Mouse (Mus musculus): ENCODE results near the gene Efna4.

Gene Efna4

GRCm38 (mm10) chr3:89361675-89362074, 23.8 kb upstream of the Efna4 start, which contains the start of gene Dcst2:
Dcst2 (plus strand) TSS chr3:89361975.
- DNase-seq (ENCODE audit: low spot score): no peak

- DNase-seq (ENCODE audit: low spot score): no peak
Measured at GRCm38 (mm10) chr3:89360237-89360636, 22.4 kb upstream of the Efna4 start.

- no peak for DNase-seq (ENCODE audit: low spot score)
Measured at GRCm38 (mm10) chr3:89359630-89360029, 21.8 kb upstream of the Efna4 start.

GRCm38 (mm10) chr3:89356029-89356428, 18.2 kb upstream of the Efna4 start:
- no peak for DNase-seq (ENCODE audit: low spot score)

GRCm38 (mm10) chr3:89355512-89355902, 17.7 kb upstream of the Efna4 start:
- DNase-seq (ENCODE audit: low spot score): no peak

- DNase-seq (ENCODE audit: low spot score): peak; percentile 88
Measured at GRCm38 (mm10) chr3:89354816-89355511, 17.1 kb upstream of the Efna4 start.

GRCm38 (mm10) chr3:89351271-89351670, 13.4 kb upstream of the Efna4 start:
- DNase-seq (ENCODE audit: low spot score): no peak

- DNase-seq (ENCODE audit: low spot score): peak; percentile 93
Measured at GRCm38 (mm10) chr3:89349869-89350501, 12.2 kb upstream of the Efna4 start, which contains the start of gene Adam15. Adam15 (minus strand) TSS chr3:89349996.

GRCm38 (mm10) chr3:89348911-89349868, 11.4 kb upstream of the Efna4 start:
- peak; percentile 49 for DNase-seq (ENCODE audit: low spot score)

- DNase-seq (ENCODE audit: low spot score): no peak
Measured at GRCm38 (mm10) chr3:89347916-89348315, 10.1 kb upstream of the Efna4 start.

- no peak for DNase-seq (ENCODE audit: low spot score)
Measured at GRCm38 (mm10) chr3:89346815-89347540, 9.2 kb upstream of the Efna4 start.

GRCm38 (mm10) chr3:89343279-89343678, 5.5 kb upstream of the Efna4 start:
- DNase-seq (ENCODE audit: low spot score): no peak

- no peak for DNase-seq (ENCODE audit: low spot score)
Measured at GRCm38 (mm10) chr3:89341794-89342193, 4.0 kb upstream of the Efna4 start.

GRCm38 (mm10) chr3:89340465-89340864, 2.6 kb upstream of the Efna4 start:
- peak; percentile 79 for DNase-seq (ENCODE audit: low spot score)

- DNase-seq (ENCODE audit: low spot score): peak; percentile 70
Measured at GRCm38 (mm10) chr3:89339416-89339815, 1.6 kb upstream of the Efna4 start.

- no peak for DNase-seq (ENCODE audit: low spot score)
Measured at GRCm38 (mm10) chr3:89337062-89337720, 637 bp downstream of the Efna4 start.

GRCm38 (mm10) chr3:89336529-89336928, 1.3 kb downstream of the Efna4 start:
- DNase-seq (ENCODE audit: low spot score): no peak

- no peak for DNase-seq (ENCODE audit: low spot score)
Measured at GRCm38 (mm10) chr3:89333053-89333452, 4.8 kb downstream of the Efna4 start.

- no peak for DNase-seq (ENCODE audit: low spot score)
Measured at GRCm38 (mm10) chr3:89332476-89332875, 5.4 kb downstream of the Efna4 start.

GRCm38 (mm10) chr3:89332013-89332412, 5.8 kb downstream of the Efna4 start:
- no peak for DNase-seq (ENCODE audit: low spot score)

- DNase-seq (ENCODE audit: low spot score): no peak
Measured at GRCm38 (mm10) chr3:89331561-89331960, 6.3 kb downstream of the Efna4 start.

All from urinary bladder, postnatal 14 days (tissue).